Mouse (Mus musculus) fat pad, adult 2 months (tissue): ENCODE measurements at regions not wholly inside any gene's neighbourhood (a gene's known extent, or its start where the extent isn't known, plus 50 kb on each side); places are given as distances from the start of the nearest gene placed in this dataset.

Source experiments
- DNase-seq: peaks from one replicate; pipeline ENCODE4 v3.0.0-alpha.2; 2011; ENCODE audit warnings: low read depth, low spot score; ENCODE audit errors: extremely low read depth

DNA sequence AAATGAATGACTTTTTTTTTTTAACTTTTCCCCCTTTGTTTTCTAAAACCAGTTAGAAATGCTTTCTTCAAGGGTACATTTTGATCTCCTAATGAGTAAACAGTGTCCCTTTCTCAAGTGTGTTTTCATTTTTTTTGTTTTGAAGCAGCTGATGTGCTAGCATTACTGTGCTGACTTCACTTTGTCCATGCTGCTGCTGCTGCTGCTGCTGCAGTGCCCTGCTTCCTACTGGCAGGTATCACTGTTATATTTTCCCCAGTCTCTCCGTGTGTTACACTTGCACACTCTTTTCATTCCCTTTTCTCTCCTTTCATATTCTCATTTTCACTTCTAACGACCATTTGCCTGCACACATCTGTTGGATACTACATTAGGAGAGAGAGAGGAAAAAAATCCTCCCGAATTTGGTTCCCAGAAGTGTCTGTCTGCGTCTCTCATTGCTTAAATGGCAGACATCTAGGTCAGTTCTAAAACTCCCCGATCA lies 266.0 kb downstream of the Cd109 start:
- no peak for DNase-seq

DNA sequence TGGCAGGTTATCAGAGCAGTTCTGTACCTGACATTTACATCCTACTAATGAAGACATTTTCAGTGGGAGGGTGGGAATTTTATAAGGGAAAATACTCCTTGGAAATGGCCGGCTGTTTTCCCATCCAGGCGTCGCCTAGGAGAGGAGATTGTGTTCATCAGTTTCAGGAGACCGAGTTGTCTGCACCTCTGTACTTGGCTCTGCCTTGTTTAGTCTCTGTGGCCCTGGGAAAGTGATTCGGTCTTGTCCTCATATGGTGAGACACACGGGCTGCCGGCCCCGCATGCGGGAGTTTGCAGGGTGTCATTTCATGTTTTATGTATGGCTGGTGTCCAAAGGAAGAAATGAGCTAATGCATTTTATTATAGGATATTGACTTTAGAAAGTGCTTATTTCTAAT lies 287.9 kb downstream of the Cd109 start:
- no peak for DNase-seq

DNA sequence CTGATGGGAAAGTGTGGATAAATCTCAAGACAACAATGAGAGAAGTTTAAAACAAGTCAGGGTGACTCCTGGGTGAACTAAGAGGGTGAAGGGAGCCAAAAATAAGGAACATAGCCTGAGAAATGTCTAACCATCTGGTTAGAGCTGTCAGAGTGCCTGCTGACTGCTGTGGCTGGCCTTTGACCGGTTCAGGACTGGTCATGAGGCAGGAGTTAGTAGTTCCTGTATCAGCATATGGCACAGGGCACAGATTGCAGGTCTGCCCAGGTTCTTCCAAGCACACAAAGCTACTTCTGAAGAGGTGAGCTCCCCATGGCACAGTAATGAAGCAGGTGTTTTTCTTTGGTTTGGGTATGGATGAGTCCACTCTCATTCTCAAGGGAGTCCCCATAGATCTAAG lies 302.0 kb downstream of the Cd109 start:
- DNase-seq = no peak

DNA sequence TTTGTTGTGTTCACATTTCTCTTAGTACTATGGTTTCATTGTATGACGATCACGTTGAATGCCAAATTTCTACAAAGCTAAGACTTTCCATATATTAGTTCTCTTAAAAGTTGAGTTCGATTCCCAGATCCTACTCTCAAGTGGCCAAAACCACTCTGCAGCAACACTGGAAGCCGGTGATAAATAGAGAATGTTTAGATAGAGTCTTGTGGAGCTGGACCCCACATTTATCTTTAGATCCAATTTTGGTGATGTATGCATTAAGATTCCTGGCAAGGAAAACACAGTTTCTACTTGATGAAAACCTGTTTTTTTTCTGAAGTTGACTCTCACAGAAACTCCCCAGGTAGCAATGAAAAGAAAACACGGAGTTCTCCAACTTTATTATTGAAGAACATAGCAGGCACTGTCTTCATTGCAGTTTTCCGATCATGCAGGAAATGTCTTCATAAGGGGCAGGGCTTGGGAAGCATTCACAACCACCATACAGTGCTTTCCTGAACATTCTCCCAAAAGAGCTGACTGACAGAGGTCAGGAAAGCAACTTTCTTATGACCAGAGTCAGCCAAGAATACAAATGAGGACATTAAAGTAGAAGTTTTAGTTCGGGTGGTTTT lies 310.7 kb downstream of the Cd109 start:
- no peak for DNase-seq

DNA sequence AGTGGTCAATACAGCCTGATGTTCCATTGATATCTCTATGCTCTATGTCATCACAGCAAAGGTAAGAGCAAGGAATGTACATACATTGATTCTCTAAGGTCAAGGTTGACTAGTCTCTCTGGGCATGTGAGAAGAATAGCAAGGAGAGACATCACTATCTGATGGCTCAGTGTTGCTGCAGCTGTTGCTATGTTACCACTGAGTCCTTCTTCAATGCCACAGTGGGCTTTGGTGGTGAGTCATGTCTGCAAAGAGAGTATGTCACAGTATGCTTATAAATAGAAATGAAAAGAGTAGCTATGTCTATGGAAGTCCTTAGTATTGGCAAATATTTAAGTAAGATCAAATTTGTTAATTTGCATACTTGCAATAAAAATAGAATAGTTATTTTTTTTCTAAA lies 326.3 kb downstream of the Cd109 start:
- no peak for DNase-seq

DNA sequence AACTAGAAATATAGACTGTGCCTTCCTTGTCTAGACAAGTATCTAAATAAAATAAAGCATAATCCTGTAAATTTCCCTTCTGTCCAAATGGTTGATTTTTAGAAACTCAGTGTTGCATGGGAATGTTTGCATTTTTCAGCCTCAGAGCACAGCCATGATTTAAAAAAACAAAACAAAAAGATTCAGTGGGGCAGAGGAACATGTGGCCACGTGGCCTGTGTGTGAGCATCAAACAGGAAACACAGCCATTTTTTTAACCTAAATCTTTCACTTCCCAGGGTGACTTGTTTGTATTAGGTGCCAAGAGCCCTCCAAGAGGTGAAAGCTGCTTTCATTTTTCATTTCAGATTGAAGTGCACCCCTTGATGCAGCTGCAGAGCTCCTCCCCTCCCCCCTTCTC lies 349.5 kb downstream of the Cd109 start:
- no peak for DNase-seq

DNA sequence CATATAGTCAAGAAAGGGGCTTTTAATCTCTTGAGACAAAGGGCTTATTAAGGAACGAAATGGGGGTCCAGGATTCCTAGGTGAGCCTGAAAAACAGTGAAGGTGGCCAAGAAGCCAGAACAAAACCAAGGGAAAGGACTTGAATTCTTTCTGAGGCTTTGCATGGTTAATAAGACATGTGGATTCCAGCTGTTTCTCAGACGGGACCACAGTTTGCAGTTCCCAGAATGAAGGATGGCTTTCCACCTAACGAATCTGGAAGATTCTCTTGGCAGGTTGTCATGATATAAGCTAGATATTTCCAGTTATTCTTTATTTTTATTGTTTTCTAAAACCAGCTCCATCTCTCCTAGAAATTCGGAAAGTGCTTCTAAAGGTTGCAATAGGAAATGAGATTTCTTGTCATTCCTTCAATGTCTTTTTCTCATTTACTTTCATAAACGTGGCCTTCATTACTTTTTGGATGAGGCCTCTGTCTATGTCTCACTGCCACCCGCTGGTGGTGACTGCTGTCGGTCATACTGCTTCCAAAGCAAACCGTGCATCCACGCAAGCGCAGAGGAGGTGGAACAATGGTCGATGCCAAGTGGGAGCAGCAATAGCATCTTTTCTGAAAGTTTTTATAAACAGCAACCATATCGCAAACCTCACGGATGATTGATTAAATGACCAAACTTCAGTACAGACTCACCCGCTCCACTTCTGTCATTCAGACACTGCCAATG lies 350.0 kb downstream of the Cd109 start:
- no peak for DNase-seq

DNA sequence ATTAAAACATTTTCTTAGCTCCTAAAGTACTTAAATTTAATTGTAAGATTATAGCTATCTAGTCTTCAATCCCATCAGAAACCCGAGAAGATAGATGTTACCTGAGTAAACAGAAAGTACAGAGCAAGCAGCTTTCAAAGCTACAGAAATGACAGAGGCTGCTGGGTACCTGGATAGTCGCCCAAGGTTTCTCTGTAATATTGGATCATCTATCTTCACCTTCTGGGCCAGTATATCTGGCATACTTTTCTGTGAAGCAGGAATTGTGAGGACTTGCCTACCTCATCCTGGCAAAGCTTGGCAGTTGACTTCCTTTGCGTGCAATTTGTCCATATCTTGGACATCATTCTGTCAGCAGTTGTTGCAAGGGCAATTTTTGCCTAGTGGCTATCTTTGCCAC lies 356.4 kb downstream of the Cd109 start:
- peak; percentile 21 for DNase-seq

DNA sequence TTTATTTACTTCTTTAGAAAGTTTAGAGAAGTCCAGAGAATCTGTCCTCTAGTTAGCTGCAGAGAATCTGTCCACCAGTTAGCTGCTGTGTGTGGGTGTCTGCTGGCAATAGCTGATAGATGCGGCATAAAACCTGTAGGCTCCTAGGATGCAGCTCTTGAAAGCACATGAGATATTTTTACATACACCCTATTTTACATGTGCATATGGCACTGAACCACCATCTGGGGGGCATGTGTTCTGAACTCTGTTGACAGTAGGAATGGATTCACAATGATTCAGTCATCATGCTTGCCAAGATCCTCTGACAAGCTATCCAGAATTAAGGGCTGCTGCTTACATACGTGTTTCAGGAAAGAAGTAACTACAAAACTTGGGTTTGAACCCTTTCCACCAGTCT lies 368.4 kb downstream of the Cd109 start:
- DNase-seq = no peak

DNA sequence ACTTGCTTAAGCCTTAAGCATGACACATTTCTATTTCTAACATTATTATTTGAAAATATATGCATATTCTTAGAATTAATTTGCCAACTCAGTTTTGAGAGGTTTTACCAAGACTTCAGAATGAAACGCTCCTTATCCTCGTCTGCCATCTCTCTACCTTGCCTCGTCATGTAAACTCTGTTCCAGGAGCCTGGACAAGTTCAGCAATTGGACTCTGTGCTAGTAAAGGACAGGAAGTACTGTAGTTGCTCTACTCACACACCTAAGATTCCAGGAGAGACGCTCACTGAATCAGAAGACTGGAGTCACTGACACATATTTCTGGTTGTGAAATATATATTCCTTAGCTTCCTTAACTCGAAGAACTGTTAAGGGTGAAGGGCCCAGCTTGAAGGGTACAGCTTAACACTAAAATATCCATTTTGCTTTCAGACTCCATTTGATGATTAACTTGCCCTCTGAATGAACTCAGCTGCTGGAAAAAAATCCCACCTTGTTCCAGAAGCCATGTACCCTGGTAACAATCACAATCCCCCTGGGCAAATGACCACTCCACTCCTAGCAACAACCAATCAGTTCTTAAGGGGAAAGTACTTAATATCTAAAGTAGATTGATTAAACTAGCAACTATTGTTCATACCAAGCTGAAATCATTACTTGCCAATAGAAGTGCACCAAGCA lies 370.0 kb downstream of the Cd109 start:
- no peak for DNase-seq

DNA sequence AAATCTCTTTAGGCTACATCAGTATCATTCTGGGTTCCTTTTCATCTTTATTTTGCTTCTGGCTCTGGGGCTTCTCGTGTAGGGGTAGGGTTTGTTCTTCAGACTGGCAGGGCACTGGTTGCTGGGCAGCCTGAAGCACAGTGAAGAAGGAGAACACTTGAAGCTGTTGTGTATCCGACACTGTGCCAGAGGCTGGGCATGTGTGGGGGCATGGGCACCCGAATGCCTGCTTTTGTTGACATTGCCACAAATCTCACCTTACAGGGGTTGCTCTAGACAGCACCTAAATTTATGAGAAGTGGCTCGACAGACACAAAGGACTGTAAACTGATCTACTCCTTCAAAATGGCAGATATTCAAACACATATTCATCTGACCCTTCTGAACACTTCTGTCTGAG lies 376.0 kb downstream of the Cd109 start:
- DNase-seq = no peak

DNA sequence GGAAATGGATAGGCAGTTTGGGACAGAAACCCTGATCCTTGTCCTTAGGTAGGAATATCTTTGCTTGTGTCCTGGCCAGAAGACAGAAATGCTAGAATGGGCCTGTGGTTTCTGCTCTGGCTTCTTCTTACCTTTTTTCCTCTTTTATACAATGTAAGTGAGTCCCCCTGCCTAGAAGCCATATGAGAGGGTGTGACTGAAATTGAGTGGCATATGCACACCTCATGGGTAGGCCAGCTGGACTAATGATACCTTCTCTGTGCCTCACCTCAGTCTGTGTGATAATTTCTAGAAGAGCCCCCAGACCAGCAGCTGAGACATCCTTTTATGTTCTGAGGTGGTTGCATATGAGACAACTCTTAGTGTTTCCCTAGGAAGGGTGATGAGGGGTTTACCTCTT lies 385.7 kb downstream of the Cd109 start:
- no peak for DNase-seq

DNA sequence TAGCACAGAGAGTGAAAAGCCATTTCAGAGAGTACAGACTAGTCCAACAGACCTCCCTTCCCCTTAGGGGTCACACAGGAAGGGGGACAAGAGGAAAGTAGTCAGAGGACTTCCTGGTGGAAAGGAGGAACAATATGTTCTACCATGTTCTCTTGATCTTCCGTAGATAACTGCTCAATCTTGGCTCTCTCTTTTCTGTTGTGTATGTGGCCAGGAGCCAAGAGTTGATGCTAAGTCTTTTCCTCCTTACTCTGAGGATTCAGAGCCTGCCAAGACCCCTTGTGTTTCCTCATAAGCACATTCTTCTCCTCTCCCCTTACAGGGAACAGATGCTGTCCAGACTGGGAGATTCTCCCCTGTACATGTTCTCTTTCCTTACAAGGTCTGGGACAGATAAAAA lies 386.6 kb downstream of the Cd109 start:
- no peak for DNase-seq

DNA sequence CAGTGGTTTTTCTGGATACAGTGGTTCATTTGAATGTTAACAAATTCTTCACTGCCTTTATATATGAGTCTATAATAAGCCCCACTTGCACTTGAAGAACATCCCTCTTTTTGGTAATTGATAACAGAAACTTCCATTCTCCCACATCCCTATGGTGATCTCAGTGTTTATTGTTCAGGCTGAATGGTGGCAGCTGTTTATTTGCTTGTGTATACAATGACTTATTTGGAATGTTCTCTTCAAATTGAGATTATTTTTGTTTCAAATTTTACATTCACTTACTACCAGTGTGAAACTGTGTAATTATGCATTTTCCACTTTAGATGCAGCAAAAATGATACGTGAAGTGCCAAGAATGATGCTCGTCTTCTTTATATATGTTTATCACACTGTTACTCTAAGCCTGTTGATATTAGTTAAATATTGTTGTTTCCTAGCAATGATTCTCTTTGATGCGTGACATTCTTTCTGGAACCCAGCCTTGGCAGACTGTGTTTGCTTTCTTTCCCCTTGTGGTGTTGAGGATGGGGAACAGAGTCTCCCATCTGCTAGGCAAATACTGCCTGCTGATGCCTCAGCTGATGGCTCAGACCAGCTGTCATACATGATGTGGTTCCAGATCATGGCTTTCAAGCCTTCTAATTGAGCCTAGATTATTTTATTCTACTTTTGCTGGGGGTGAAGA lies 389.1 kb downstream of the Cd109 start:
- DNase-seq = no peak

DNA sequence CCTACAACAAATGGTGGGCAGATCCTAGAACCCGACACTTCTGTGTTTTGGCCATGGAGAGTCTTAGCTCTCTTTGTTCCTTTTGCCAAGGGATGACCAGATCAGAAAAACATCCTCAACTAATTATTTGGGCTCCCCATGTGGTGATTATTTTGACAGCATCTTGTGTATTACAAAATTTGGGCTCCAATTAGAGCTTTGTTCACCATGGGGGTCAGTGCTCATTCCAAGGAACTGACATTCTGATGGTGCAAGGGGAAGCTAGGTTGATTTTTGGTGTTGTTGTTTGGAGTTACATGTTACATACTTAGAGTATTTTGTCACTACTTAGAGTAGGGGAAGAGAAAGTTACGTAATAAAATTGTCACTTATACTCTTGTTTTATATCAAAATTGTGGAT lies 406.9 kb downstream of the Cd109 start:
- DNase-seq = no peak

DNA sequence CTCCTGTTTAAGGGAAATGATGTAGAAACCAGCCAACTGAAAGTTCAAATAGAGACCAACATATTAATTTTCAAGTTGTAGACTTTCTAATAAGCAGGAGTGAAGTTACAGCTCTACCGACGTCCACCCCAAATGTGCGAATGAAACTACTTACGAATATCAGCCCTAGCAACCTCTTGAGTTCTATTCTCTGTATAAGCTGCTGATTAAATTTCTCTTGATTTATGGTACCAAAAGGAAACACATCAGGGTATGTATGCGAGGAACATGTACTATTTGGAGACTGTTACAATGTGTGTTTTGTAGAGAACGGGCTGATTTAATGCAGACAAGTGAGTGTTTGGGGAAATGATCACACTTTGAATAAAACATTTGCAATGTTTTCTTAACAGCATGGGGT lies 412.9 kb downstream of the Cd109 start:
- DNase-seq = no peak

DNA sequence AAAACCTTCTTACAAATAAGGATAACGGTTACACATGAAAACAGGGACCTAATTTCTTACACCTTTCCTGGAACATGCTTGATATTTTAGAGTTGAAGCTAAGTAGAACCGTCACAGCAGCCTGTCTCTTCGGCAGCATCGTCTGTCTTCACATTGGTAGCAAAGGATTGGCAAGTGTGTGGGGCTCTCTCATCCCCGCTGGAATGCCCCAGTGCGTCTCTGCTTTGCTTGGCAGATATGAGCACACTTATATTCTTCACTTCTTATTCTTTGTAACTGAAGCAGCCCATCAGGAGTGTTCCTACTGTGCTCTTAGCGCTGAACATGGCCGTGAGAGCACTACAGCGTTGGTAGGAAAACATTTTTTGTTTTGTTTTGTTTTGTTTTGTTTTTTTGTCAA lies 414.1 kb downstream of the Cd109 start:
- no peak for DNase-seq

DNA sequence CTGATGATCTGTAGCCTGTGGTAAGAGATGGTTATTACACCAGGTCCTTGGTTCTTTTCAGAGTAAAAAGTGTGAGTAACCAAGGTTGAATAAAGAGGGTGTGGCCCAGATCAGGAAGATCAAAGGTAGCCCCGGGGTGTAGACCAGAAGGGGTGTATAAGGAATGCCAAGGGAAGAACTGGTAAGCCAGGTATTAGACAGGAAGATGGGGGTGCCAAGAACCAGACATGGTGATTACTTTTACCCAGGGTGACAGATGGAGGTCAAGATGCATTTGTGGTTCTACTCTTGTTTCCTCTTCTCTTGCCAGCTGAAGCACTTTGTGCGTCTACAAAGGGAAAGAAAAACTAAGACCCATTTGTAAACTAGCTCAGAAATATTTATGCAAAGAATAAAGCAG lies 420.3 kb downstream of the Cd109 start:
- no peak for DNase-seq

DNA sequence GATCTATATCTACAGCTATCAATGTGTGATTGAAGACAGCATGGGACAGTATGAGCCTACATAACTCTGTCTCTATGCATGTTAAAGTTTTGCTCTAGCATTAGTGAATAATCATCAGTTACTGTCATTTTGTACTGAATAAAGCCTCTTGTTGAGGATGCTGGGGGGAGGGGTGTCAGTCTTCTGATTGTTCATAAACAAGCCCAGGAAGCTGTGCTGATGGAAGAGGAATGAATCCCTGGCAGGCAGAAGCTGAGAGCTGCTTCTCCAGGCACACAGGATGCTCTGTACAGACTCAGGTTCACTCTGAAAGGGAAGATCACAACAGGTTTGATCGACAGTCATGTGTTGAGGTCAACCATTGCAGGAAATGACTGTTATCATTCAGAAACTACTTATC lies 421.7 kb downstream of the Cd109 start:
- DNase-seq = no peak

DNA sequence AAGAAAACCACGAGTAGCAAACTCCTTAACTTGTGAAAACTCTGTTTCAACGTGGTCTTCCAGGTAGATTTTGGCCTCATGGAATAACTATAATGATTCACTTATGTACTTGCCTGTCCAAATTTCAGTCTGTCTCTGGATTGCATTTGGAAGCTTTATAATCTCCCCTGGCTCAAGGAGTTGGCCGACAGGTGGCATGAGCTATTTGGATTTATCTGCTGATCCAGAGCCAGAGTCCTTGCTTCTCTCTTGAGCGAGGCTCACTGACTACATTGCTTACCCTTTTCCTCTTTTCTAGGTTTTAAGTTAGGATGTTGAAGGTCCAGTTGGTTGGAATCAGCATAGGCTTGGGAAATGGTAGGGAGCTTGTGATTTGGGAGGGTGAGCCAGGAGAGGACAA lies 423.6 kb downstream of the Cd109 start:
- DNase-seq = no peak

DNA sequence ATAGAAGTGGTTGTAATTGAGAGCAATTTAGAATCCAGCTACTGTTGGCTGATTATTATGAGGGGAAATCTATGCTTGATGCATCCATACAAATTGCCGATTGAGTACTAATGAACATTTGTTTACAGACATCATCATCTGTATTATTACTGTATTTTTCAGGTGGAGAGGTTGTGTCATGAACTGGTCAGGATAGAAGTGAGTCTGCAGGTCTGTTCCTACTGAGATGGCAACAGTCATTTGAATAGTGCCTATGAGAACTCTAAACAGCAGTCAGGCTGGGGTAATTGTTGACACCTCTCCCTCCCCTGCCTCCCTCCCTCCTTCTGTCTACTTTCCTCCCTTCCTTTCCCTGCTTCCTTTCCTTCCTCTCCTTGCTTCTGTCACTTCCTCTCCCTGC lies 429.0 kb downstream of the Cd109 start:
- no peak for DNase-seq

DNA sequence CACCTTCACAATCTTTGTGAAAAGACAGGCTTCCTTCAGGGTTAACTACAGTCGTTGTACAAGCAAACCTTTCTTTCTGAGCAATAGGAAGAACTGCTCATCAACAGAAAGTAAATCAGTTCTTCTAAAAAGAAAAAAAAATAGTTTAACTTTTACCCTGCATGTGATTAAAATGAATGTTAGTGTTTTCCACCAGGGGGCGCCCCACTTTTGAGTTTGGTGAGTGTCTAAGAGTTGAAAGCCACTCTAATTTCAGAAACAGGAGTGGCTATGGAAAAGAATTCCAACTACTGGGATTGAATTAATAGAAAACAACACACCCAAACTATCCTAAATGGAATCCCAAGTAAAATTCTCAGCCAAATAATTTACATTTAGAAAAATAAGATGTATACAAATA lies 430.0 kb downstream of the Cd109 start:
- DNase-seq = no peak
